Mouse (Mus musculus): ENCODE data around the gene Pitpnc1.

DNA sequence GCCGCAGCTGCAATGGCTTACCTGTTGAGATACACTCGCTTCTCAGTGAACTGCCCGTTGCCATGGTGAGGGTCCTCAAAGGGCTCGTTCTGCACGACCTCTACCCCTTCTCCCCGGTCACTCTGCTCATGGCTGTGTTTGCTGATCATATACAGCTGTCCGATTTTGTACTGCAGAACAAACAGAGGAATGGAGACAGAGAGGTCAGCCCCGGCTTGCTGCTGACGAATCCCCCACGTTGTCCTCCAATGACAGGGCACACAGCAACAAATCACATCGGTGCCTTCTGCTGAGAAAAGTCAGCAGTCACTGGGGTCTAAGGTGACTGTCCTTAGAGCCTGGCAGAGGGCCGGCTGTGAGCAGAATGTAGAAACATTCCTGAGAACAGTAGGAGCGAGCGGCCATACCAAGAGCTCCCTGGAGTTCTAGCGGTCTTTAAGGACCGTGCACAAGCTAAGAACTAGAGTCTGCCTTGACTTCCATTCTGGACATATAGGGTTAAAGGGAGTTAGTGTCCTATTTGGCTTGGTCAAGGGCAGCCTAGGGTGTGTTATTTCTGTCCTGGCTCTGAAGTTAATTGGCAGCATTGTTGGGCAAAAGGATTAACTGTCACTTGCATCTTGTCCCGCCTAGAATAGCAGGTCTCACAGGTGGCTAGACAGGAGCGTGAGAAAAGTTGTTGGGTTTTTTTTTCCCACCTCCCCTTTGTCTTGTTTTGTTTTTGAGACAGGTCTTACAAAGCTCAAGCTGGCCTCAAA, 132.9 kb downstream of the Pitpnc1 start:
- TF ChIP-seq POLR2A (IDR thresholded peaks at IDR 0.05; ENCODE audit: low read depth, low read length): no peak
- TF ChIP-seq CTCF (conservative IDR thresholded peaks at IDR 0.05; ENCODE audit: insufficient read depth, insufficient read length, low read depth, low read length): no peak
